Mouse (Mus musculus): ENCODE data around the gene Fstl5. TPM values are rescaled to one million over a fixed set of nuclear protein-coding genes. Genes with fewer than 3 reads are reported as not detected.

The Fstl5 gene
- polyA plus RNA-seq, 1 experiment = not detected

DNA sequence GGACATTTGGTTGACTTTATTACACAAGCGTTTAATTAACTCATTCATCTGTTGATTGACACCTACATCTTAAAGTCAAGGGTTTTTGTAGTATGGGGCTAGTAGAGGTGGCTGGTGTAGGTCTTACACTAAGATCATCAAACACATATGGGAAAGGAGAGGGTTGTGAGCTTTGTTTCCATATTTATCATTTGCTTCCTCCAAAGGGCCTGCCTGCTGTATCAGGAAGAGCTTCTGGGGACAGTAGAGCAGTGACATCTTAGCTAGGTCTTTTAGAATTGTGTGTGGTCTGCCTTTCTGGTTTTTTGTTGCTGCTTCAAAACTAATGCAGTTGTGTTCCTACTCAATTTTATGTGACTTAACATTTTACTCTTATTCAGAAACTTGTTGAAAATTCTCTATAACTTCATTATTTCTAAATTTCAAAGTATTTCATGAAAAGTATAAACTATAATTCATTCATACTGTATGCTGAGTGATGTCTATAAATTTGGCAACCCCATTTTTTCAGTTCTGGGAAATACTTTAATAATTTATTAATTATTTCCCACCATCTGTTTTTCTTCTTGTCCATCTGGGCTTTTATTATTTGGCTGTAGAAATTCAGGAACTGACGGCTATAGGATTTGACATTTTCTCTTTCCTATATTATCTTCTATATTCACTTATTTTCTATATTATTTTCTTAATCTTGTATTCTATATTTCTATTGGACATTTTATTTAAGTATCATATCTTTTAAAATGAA is 227.1 kb downstream of the Fstl5 start:
- H3K27ac ChIP-seq (ENCODE audit: insufficient read depth, low read length) = no peak overlapping the region
- no peak for TF ChIP-seq CTCF (IDR thresholded peaks at IDR 0.05; ENCODE audit: low read depth, low read length)
- no peak for TF ChIP-seq POLR2A (IDR thresholded peaks at IDR 0.05; ENCODE audit: insufficient read depth, low read length)
- no peak for TF ChIP-seq EP300 (IDR thresholded peaks at IDR 0.05; ENCODE audit: insufficient read depth, low read depth, low read length)
- no peaks in the 10 kb centered on the region for H3K27me3 ChIP-seq (ENCODE audit: control insufficient read depth, insufficient read depth, low read length, poor library complexity, severe bottlenecking)

DNA sequence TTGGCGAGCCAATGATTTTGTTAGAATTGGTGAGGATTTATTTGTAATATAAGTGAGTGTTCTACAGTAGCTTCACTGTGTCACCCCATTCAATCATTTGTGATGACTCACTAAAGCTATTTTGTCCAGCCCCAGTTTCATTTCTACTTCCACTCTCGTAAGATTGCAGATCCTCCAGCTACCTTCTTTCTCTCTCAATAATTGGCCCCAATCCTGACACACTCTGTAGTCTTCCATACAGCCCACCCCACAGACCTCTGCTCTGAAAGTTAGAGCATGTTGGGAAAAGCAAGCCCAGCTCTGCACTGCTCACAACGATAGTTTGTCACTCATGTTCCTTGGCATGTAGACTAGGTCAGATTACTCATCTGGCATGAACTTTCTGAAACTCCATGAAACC is 242.9 kb downstream of the Fstl5 start:
- Histone ChIP-seq H3K4me3 (ENCODE audit: low read depth, low read length) (no peak overlapping the region), H3K9ac (ENCODE audit: low read depth, poor library complexity, severe bottlenecking) (no peak overlapping the region), H3K27me3 (ENCODE audit: control insufficient read depth, insufficient read depth, low read length, poor library complexity, severe bottlenecking) (no peaks in the 10 kb centered on the region), H3K27ac (ENCODE audit: insufficient read depth, low read length) (no peak overlapping the region), H3K4me1 (ENCODE audit: control insufficient read depth, insufficient read depth, low read length) (no peaks in the 10 kb centered on the region), H3K9me3 (replicated peaks; ENCODE audit: control insufficient read depth, insufficient read depth, low read length, poor library complexity, severe bottlenecking) (no peaks in the 10 kb centered on the region), H3K36me3 (ENCODE audit: control insufficient read depth, insufficient read depth, low read length, poor library complexity, severe bottlenecking) (no peaks in the 10 kb centered on the region)
- no peak for TF ChIP-seq POLR2A (IDR thresholded peaks at IDR 0.05; ENCODE audit: insufficient read depth, low read length)
- no peak for TF ChIP-seq CTCF (IDR thresholded peaks at IDR 0.05; ENCODE audit: low read depth, low read length)
- TF ChIP-seq EP300 (IDR thresholded peaks at IDR 0.05; ENCODE audit: insufficient read depth, low read depth, low read length) = no peak

More for the DNA sequence above, 227.1 kb downstream of the Fstl5 start:
- Histone ChIP-seq H3K4me1 (ENCODE audit: control insufficient read depth, insufficient read depth, low read length) (no peaks in the 10 kb centered on the region), H3K4me3 (ENCODE audit: low read depth, low read length) (no peak overlapping the region), H3K9ac (ENCODE audit: low read depth, poor library complexity, severe bottlenecking) (no peak overlapping the region), H3K36me3 (ENCODE audit: control insufficient read depth, insufficient read depth, low read length, poor library complexity, severe bottlenecking) (no peaks in the 10 kb centered on the region), H3K9me3 (replicated peaks; ENCODE audit: control insufficient read depth, insufficient read depth, low read length, poor library complexity, severe bottlenecking) (no peaks in the 10 kb centered on the region)

DNA sequence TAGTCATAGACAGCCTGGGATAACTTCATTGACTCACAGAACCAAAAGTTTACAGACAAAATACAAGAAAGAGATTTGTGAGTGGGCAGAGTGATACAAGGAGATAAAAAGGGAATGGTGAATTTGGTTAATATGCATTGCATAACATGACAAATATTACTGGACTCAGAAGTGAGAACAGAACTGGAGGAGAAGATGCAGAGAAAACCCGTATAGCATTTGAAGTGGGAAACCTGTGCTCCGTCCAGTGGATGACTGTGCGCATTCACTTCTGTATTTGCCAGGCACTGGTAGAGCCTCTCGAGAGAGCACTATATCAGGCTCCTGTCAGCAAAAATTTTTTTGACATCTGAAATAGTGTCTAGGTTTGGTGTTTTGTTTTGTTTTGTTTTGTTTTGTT is 245.5 kb downstream of the Fstl5 start:
- Histone ChIP-seq H3K27ac (ENCODE audit: insufficient read depth, low read length) (no peak overlapping the region), H3K9me3 (replicated peaks; ENCODE audit: control insufficient read depth, insufficient read depth, low read length, poor library complexity, severe bottlenecking) (no peaks in the 10 kb centered on the region), H3K9ac (ENCODE audit: low read depth, poor library complexity, severe bottlenecking) (no peak overlapping the region), H3K36me3 (ENCODE audit: control insufficient read depth, insufficient read depth, low read length, poor library complexity, severe bottlenecking) (no peaks in the 10 kb centered on the region), H3K27me3 (ENCODE audit: control insufficient read depth, insufficient read depth, low read length, poor library complexity, severe bottlenecking) (no peaks in the 10 kb centered on the region), H3K4me3 (ENCODE audit: low read depth, low read length) (no peak overlapping the region), H3K4me1 (ENCODE audit: control insufficient read depth, insufficient read depth, low read length) (no peaks in the 10 kb centered on the region)
- TF ChIP-seq POLR2A (IDR thresholded peaks at IDR 0.05; ENCODE audit: insufficient read depth, low read length) (no peak), EP300 (IDR thresholded peaks at IDR 0.05; ENCODE audit: insufficient read depth, low read depth, low read length) (no peak), CTCF (IDR thresholded peaks at IDR 0.05; ENCODE audit: low read depth, low read length) (no peak)

DNA sequence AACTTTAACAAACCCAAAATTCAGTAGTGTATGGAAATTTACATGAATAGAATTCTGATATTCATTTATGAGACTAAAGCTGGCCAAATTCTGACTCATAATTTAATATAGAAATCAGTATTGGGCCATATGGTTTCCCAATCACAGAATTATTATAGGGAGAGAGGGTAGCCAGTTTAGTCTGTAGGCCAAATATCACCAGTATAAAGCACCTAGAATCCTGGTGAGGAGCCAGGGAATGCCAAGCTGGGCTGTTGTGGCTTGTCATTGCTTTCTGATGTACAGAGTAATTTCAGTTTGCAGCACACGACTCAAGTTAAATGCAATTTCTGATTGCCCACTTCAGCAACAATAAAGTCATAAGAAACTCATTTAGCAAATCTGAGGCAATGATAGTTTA is 248.4 kb downstream of the Fstl5 start:
- Histone ChIP-seq H3K4me1 (ENCODE audit: control insufficient read depth, insufficient read depth, low read length) (no peaks in the 10 kb centered on the region), H3K4me3 (ENCODE audit: low read depth, low read length) (no peak overlapping the region), H3K27ac (ENCODE audit: insufficient read depth, low read length) (no peak overlapping the region), H3K9me3 (replicated peaks; ENCODE audit: control insufficient read depth, insufficient read depth, low read length, poor library complexity, severe bottlenecking) (no peaks in the 10 kb centered on the region), H3K36me3 (ENCODE audit: control insufficient read depth, insufficient read depth, low read length, poor library complexity, severe bottlenecking) (no peaks in the 10 kb centered on the region), H3K9ac (ENCODE audit: low read depth, poor library complexity, severe bottlenecking) (no peak overlapping the region), H3K27me3 (ENCODE audit: control insufficient read depth, insufficient read depth, low read length, poor library complexity, severe bottlenecking) (no peaks in the 10 kb centered on the region)
- TF ChIP-seq CTCF (IDR thresholded peaks at IDR 0.05; ENCODE audit: low read depth, low read length) (no peak), POLR2A (IDR thresholded peaks at IDR 0.05; ENCODE audit: insufficient read depth, low read length) (no peak), EP300 (IDR thresholded peaks at IDR 0.05; ENCODE audit: insufficient read depth, low read depth, low read length) (no peak)

DNA sequence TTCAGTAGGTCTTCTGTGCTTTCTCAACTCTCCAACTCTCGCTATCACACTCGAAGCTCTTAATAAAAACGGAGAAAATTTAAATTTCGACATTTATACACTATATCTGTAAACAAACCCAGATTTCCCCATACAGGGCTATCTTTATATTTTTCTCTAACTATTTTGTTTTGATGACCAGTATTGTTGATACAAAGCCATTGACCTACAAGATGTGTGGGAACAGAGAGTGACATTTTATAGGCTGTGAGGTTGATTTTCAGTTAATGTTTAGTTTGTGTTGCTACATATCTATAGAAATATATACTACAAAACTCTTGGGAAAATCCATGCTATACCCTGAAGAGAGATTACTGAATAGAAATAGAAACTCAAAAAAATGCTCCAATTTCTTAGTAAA is 262.9 kb downstream of the Fstl5 start:
- H3K27ac ChIP-seq (ENCODE audit: insufficient read depth, low read length) = no peak overlapping the region
- no peak overlapping the region for H3K9ac ChIP-seq (ENCODE audit: low read depth, poor library complexity, severe bottlenecking)
- H3K36me3 ChIP-seq (ENCODE audit: control insufficient read depth, insufficient read depth, low read length, poor library complexity, severe bottlenecking) = no peaks in the 10 kb centered on the region
- no peak for TF ChIP-seq EP300 (IDR thresholded peaks at IDR 0.05; ENCODE audit: insufficient read depth, low read depth, low read length)
- TF ChIP-seq POLR2A (IDR thresholded peaks at IDR 0.05; ENCODE audit: insufficient read depth, low read length) = no peak
- no peak for TF ChIP-seq CTCF (IDR thresholded peaks at IDR 0.05; ENCODE audit: low read depth, low read length)
- no peaks in the 10 kb centered on the region for H3K4me1 ChIP-seq (ENCODE audit: control insufficient read depth, insufficient read depth, low read length)
- no peaks in the 10 kb centered on the region for H3K27me3 ChIP-seq (ENCODE audit: control insufficient read depth, insufficient read depth, low read length, poor library complexity, severe bottlenecking)
- no peaks in the 10 kb centered on the region for H3K9me3 ChIP-seq (replicated peaks; ENCODE audit: control insufficient read depth, insufficient read depth, low read length, poor library complexity, severe bottlenecking)
- no peak overlapping the region for H3K4me3 ChIP-seq (ENCODE audit: low read depth, low read length)

DNA sequence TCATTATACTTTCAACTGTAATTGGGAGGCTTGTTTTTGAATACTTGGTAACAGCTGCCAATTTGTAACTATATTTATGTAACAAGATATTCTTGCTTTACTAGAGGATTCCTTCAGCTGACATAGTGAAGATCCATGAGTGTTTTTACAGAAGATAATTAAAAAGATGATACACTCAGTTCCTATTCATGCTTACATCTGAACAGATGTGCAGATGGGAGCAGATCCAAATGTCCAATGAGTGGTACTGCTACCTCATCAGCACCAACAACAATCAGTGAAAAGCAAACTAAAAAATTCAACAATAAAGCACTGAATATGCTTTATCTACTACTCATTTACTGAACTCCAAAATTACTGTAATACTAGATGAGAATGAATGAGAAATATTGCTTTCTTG is 292.9 kb downstream of the Fstl5 start:
- Histone ChIP-seq H3K4me3 (ENCODE audit: low read depth, low read length) (no peak overlapping the region), H3K9me3 (replicated peaks; ENCODE audit: control insufficient read depth, insufficient read depth, low read length, poor library complexity, severe bottlenecking) (no peaks in the 10 kb centered on the region), H3K27me3 (ENCODE audit: control insufficient read depth, insufficient read depth, low read length, poor library complexity, severe bottlenecking) (no peaks in the 10 kb centered on the region), H3K36me3 (ENCODE audit: control insufficient read depth, insufficient read depth, low read length, poor library complexity, severe bottlenecking) (no peaks in the 10 kb centered on the region), H3K9ac (ENCODE audit: low read depth, poor library complexity, severe bottlenecking) (no peak overlapping the region), H3K27ac (ENCODE audit: insufficient read depth, low read length) (no peak overlapping the region), H3K4me1 (ENCODE audit: control insufficient read depth, insufficient read depth, low read length) (no peaks in the 10 kb centered on the region)
- no peak for TF ChIP-seq POLR2A (IDR thresholded peaks at IDR 0.05; ENCODE audit: insufficient read depth, low read length)
- TF ChIP-seq CTCF (IDR thresholded peaks at IDR 0.05; ENCODE audit: low read depth, low read length) = no peak
- TF ChIP-seq EP300 (IDR thresholded peaks at IDR 0.05; ENCODE audit: insufficient read depth, low read depth, low read length) = no peak

Data from ES-Bruce4 (cell line).